Mouse (Mus musculus) testis, adult 2 months (tissue): ENCODE measurements around the gene B3galnt1. TPM values are rescaled to one million over a fixed set of nuclear protein-coding genes. Genes with fewer than 3 reads are reported as not detected.

Experiments used
- H3K27ac ChIP-seq: fragments of 200-500 bp; 2 replicates; pipeline ENCODE4 v1.5.1; 2012; ENCODE audit warnings: low read depth, low read length; ENCODE audit not compliant: control insufficient read depth, insufficient read depth
- H3K27me3 ChIP-seq: fragments of 200-500 bp; 2 replicates; pipeline ENCODE4 v1.6.1; 2012; ENCODE audit warnings: mild to moderate bottlenecking, low read length, moderate library complexity; ENCODE audit not compliant: control insufficient read depth, insufficient read depth
- H3K36me3 ChIP-seq: fragments of 200-500 bp; 2 replicates; pipeline ENCODE4 v1.6.1; 2012; ENCODE audit warnings: mild to moderate bottlenecking, low read length; ENCODE audit not compliant: control insufficient read depth, insufficient read depth
- H3K4me1 ChIP-seq: fragments of 200-500 bp; 2 replicates; pipeline ENCODE4 v1.6.1; 2012; ENCODE audit warnings: low read length; ENCODE audit not compliant: control insufficient read depth, insufficient read depth
- H3K4me3 ChIP-seq: fragments of 200-500 bp; 2 replicates; pipeline ENCODE4 v1.5.1; 2012; ENCODE audit warnings: low read depth, mild to moderate bottlenecking, low read length, moderate library complexity, mixed read lengths; ENCODE audit not compliant: control insufficient read depth
- CTCF ChIP-seq: fragments of 200-500 bp; IDR thresholded peaks from 2 replicates; pipeline ENCODE4 v1.5.1; 2012; ENCODE audit warnings: low read depth, mild to moderate bottlenecking, inconsistent platforms, low read length, moderate library complexity; ENCODE audit not compliant: control insufficient read depth, insufficient read depth, insufficient replicate concordance
- POLR2A ChIP-seq: fragments of 200-500 bp; IDR thresholded peaks from 2 replicates; pipeline ENCODE4 v1.6.1; 2012; ENCODE audit warnings: low read depth, mild to moderate bottlenecking, inconsistent platforms, low read length, moderate library complexity; ENCODE audit not compliant: control insufficient read depth
- polyA plus RNA-seq: library from polyadenylated mRNA; depleted of rRNA; stranded (reverse); fragments of >200 nt; gene quantifications from 2 replicates; pipeline ENCODE4 v1.2.3, GENCODE M21; 2012

Gene B3galnt1
- polyA plus RNA-seq, 1 experiment: 10.9 TPM

GRCm38 (mm10) chr3:69563406-69563805 lies 35.4 kb downstream of the B3galnt1 start:
- H3K27ac ChIP-seq: no peak overlapping the region
- no peaks in the 10 kb centered on the region for H3K4me1 ChIP-seq
- no peaks in the 10 kb centered on the region for H3K36me3 ChIP-seq
- no peak overlapping the region for H3K4me3 ChIP-seq
- H3K27me3 ChIP-seq: no peaks in the 10 kb centered on the region
- TF ChIP-seq POLR2A (no peak), CTCF (no peak)

GRCm38 (mm10) chr3:69561686-69562085 lies 37.1 kb downstream of the B3galnt1 start:
- Histone ChIP-seq H3K27ac (no peak overlapping the region), H3K27me3 (no peaks in the 10 kb centered on the region), H3K36me3 (no peaks in the 10 kb centered on the region), H3K4me3 (no peak overlapping the region), H3K4me1 (no peaks in the 10 kb centered on the region)
- TF ChIP-seq CTCF: no peak
- TF ChIP-seq POLR2A: no peak

GRCm38 (mm10) chr3:69559975-69560330 lies 38.8 kb downstream of the B3galnt1 start:
- no peak overlapping the region for H3K4me3 ChIP-seq
- H3K4me1 ChIP-seq: no peaks in the 10 kb centered on the region
- no peaks in the 10 kb centered on the region for H3K27me3 ChIP-seq
- no peaks in the 10 kb centered on the region for H3K36me3 ChIP-seq
- TF ChIP-seq POLR2A (no peak), CTCF (no peak)
- H3K27ac ChIP-seq: no peak overlapping the region

- H3K4me1 ChIP-seq: no peaks in the 10 kb centered on the region
- TF ChIP-seq POLR2A: no peak
- TF ChIP-seq CTCF: no peak
- no peak overlapping the region for H3K4me3 ChIP-seq
- H3K36me3 ChIP-seq: no peaks in the 10 kb centered on the region
- H3K27me3 ChIP-seq: no peaks in the 10 kb centered on the region
- no peak overlapping the region for H3K27ac ChIP-seq
Measured at GRCm38 (mm10) chr3:69559316-69559974, 39.3 kb downstream of the B3galnt1 start.

- no peak overlapping the region for H3K4me3 ChIP-seq
- no peaks in the 10 kb centered on the region for H3K27me3 ChIP-seq
- H3K36me3 ChIP-seq: no peaks in the 10 kb centered on the region
- H3K4me1 ChIP-seq: no peaks in the 10 kb centered on the region
- no peak overlapping the region for H3K27ac ChIP-seq
- no peak for TF ChIP-seq POLR2A
- no peak for TF ChIP-seq CTCF
Measured at GRCm38 (mm10) chr3:69556092-69556778, 42.5 kb downstream of the B3galnt1 start.

- no peak overlapping the region for H3K27ac ChIP-seq
- no peaks in the 10 kb centered on the region for H3K27me3 ChIP-seq
- TF ChIP-seq CTCF: no peak
- no peak for TF ChIP-seq POLR2A
- no peaks in the 10 kb centered on the region for H3K4me1 ChIP-seq
- no peaks in the 10 kb centered on the region for H3K36me3 ChIP-seq
- no peak overlapping the region for H3K4me3 ChIP-seq
Measured at GRCm38 (mm10) chr3:69555511-69555910, 43.2 kb downstream of the B3galnt1 start.

- no peak for TF ChIP-seq POLR2A
- TF ChIP-seq CTCF: no peak
- no peaks in the 10 kb centered on the region for H3K27me3 ChIP-seq
- H3K36me3 ChIP-seq: no peaks in the 10 kb centered on the region
- no peak overlapping the region for H3K27ac ChIP-seq
- H3K4me3 ChIP-seq: no peak overlapping the region
- H3K4me1 ChIP-seq: no peaks in the 10 kb centered on the region
Measured at GRCm38 (mm10) chr3:69549602-69550001, 49.2 kb downstream of the B3galnt1 start.
